Mouse (Mus musculus) c-Kit-positive CD71-positive TER-119-negative erythroid progenitor cells, embryonic 14.5 days (primary cell): ENCODE measurements around the gene Jaml.
"Not testable (repeated sequence)": the region's sequence is repeated elsewhere in the genome, so short reads cannot be mapped to it uniquely, and the experiment has no call there.

Experiments used
- DNase-seq: peaks from one replicate; pipeline ENCODE4 v3.0.0-alpha.2; 2013; ENCODE audit warnings: low read depth

Gene Jaml

DNA sequence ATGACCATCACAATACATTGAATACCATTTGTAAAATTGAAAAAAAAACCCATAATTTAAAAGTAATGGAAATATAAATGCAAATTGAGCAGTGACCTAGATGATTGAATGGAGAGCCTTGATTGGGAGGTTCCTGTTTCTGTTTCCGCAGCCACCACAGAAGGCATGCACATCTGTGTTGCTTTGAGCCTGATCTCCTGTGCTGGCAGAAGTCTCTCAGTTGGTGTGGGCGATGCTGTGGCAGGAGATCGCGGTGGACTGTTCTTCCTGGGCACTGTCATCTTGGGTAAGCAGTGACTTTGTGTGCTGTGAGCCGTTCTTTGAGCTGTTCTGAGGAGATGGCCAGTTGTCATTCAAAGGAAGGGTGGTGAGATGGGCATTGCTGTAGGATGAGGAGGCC lies at the start of gene Jaml:
TSS of gene Jaml (plus strand) at position 173 of the 400 bp plus-strand sequence.
- no peak for DNase-seq

DNA sequence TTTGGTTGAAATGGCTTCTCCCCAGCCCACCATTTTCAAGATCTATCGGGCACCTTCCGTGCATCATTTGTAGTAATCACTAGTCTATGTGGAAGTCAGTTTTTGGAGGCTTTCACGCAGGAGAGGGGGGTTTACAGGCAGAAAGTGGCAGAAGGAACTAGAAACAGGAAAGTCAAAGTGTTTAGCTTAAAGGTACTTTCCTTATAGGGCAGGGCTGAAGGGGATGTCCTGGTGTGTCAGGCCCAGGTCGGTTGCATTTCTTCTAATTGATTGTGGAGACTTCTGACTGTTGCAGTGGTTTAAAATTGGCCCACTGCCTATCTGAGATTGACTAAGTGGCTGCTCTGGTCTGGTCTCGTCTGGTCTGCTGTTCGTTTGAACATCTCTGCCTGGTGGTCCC lies 48.6 kb upstream of the Jaml start:
- no peak for DNase-seq

DNA sequence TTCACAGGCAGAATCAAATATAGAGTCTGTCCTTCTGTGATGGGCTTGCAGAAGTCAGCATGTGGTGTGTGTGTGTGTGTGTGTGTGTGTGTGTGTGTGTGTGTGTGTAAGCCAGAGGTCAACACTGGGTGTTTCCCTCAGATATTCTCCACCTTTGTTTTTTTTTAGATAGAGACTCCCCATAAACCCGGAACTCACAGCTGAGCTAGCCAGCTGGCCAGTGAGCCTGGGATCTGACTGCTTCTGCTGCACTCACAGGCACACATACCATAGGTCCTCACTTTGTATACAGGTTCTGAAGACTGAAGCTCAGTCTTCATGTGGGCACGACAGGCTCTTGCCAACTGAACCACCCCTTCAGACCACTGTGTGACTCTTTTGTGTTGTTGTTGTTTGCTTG lies 46.7 kb upstream of the Jaml start:
- no peak for DNase-seq

GRCm38 (mm10) chr9:45034526-45034925 lies 44.5 kb upstream of the Jaml start:
- DNase-seq = no peak

- not testable (repeated sequence) for DNase-seq
Measured at GRCm38 (mm10) chr9:45037803-45038202, 41.2 kb upstream of the Jaml start.

- no peak for DNase-seq
Measured at GRCm38 (mm10) chr9:45039499-45039898, 39.5 kb upstream of the Jaml start, which contains the start of gene Mpzl2. Gene Mpzl2 (plus strand): TSS chr9:45039799.

DNA sequence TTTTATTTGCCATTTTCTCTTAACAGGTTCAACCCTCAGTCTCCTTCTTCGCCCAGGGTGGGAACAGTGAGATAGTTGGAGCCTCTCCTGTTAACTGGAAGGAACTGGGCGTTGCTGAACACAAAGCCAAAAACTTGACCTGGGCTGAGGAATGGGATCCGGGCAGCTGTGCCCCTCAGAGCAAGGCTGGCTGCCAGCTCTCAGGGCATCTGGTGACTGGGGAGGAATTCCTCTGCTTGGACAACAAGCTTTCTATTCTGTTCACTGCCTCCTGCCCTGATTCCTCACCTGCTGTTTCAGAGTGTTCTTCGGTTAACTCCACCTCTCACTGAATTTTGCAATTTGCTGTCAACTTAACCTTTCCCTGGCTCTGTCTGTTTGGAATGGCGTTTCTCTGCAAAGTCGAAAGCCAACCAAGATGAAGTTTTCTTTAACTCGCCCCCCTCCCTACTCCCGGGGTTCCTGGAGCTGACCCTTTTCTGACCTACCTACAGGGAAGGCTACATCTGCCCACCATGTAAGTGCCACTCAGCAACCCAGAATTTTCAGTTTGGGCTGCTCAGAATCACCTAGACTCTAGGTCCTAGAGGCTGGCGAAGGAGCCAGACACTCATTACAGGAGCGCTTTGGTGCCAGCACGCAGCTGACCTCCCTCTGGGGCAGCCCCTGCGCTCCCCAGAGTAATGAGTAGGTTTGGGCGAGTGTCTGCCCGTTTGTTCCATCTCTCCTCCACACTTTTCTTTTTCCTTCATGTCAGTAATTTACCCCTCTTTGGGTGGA lies 38.7 kb upstream of the Jaml start:
- DNase-seq = no peak

- no peak for DNase-seq
Measured at GRCm38 (mm10) chr9:45041131-45041838, 37.7 kb upstream of the Jaml start.

DNA sequence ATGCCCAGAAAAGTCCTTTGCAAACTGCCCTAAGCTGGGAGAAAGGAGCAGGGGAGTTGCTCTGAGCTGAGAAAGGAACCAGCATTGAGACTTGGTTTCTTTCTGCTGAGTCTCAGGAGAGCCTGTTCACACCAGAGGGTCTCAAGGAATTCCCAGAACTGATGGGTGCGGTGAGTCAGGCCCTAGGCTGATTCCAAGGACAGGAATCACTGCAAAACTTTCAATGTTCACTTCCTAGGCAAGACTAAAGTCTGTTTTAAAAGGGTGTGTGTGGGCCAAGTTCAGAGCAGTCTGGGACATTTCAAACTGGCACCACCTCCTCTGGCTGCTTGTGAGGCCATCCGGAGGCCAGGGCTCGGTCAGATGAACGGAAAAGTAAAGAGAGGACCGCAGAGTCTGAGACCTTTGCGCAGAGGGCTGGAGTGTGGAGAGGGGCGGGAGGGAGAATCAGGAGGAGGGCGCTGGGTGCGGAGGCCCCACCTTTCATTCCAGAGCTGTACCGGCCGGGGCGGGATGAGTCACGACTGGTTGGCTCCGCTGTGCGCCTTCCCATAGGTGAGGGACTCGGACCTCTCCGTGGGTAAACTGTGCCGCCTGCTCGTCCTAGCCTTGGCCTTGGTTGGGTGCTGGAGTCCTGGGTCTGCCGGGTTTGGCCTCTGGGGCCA lies 36.8 kb upstream of the Jaml start:
- DNase-seq = no peak

DNA sequence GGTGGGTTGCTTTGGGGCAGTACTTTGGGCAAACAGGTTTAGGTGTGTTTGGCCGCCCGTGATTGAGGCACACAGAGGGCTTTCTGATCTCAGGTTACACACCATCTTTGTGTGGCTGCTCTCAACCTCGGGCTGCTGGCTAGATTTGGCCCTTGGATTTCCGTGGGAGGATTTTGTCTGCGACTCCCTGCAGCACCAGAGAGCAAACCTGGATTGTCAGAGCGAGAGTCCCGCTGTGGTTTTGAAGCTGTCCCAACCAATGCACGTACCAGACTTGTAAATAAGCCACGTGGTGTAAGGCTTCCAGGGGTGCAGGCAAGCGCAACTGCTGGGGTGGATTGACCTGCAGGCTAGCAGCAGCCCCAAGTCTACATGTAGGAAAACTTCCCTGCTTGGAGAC lies 36.0 kb upstream of the Jaml start:
- no peak for DNase-seq

DNA sequence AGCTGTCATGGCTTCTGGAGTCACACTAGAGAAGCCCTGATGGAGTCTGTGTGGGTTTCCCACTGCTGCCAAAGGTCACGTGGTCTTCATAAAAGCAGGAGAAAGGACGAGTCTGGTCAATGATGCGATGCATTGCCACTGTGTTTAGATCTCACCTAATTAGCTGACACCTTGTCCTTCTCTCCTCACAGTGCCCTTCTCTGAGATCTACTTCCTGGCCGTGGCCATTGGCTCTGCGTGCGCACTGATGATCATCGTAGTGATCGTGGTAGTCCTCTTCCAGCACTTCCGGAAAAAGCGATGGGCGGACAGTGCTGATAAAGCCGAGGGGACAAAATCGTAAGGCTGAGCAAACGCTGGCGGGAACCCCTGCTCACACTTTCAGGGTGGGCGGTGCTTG lies 32.0 kb upstream of the Jaml start:
- no peak for DNase-seq

DNA sequence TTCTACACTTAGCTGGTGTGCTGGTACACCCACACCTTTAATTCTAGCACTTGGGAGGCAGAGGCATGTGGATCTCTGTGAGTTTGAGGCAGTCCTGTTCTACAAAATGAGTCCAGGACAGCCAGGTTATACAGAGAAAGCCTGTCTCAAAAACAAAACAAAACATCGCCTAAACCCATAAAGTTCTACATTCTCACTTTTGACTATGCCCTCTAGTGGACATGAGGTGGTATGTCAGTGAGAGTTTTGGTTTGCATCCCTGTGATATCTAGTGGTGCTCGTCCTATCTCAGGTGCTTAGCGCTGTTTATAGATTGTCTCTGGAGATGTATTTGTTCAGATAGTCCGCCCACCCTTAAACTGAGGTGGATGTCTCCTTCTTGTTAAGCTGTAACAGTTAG lies 30.5 kb upstream of the Jaml start:
- peak; percentile 8 for DNase-seq

- DNase-seq = no peak
Measured at GRCm38 (mm10) chr9:45049731-45050130, 29.3 kb upstream of the Jaml start.

DNA sequence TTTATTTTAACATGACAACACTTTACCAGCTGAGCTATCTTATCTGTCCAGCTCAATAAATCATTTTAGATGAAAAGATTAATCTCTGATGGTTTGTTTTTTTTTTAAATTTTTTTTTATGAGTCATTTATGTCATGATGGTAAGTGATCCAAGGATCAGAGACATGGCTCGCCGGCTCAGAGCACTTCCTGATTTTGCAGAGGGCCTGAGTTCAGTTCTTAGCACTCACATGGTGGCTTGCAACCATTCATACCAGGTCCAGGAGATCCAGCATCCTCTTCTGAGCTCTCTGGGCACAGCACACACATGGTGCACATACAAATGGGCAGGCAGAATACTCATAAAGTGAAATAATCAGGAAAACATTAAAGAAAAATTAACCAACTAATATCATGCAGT lies 28.7 kb upstream of the Jaml start:
- no peak for DNase-seq

GRCm38 (mm10) chr9:45055082-45055713 lies 23.8 kb upstream of the Jaml start, which contains the start of gene Mpzl3:
Gene Mpzl3 (plus strand): TSS chr9:45055186.
- peak; percentile 19 for DNase-seq

DNA sequence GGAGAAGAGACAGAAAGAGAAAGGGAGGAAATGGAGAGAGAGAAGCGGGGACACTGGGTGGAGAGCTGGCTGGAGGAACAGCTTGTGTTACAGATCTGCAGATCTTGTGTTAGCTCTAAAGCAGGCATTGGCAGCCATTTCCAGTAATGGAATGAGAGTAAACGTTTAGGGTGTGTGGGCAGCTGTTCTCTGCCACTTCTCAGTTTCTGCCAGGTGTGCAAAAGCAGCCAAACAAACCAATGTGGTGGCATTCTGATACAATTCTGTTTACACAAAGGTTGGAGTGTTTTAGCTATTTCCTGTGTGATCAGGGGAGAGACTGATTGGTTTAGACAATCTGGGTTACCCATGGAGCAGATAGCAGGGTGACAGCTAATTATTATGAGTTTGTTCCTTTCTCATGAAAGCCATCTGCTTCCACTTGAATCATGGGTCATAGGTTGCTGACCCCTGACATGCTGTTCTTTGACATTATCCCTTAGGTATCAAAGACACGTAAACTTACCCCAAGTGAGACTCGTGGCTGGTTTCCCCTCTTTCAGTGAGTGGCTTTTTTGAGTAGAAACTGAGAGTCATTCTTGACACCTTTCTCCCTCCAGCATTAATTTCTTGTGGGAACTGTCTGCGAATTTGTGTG lies 20.6 kb upstream of the Jaml start:
- no peak for DNase-seq

DNA sequence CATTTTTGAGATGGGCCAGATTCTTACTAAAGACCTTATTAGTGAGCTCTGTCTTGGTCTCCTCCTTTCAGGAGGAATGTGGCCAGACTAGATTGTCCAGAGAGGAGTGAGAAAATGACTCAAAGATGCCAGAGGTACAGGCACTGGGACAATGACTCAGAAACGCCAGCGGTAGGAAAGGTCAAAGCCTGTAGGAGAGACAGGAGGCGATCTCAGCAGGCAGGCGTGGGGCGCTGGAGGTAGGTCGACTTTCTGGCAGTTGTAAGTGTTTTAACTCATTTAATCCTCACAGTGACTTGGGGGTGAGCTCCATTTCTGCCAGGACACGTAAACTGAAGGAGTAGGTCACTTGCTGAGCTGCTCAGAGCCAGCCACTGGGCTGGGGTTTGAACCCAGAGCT lies 18.8 kb upstream of the Jaml start:
- DNase-seq = no peak

DNA sequence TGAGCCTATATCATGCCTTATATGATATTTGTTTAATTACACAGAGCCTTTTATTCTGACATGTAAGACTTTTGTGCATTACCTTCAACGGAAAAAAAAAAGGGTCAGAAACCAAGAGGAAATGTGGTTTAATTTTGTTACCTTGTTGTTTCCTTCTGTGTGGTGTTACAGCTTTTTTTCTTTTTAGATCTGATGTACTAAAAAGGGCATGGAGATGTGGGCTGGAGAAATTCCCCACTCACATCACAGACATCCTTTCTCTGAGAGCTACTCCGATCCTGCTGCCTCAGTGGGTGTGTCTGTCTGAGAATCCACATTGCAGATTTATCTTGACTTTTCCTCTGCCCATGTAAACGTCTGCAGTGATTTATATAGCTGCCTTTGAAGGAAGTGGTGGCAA lies 16.3 kb upstream of the Jaml start:
- DNase-seq = no peak

- DNase-seq = no peak
Measured at GRCm38 (mm10) chr9:45064421-45064820, 14.6 kb upstream of the Jaml start.

GRCm38 (mm10) chr9:45066735-45067134 lies 12.2 kb upstream of the Jaml start:
- DNase-seq = no peak

DNA sequence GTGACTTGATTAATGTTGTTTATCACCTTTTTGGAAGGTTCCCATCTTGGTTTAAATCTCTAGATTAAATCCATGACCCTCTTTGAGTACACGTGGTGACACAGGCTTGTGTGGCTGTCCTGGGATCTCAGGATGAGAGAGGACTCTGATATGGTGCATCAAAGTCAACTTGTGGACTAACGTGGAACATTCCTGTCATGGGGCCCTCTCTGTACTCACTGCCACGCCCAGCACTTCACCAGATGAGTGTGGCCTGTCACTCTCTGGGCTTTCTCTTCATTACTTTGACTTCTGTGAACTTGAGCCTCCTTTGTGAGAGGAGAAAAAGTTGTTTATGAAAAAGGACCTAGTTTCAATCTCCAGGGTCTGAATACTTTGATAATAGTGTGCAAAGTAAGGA lies 7.2 kb upstream of the Jaml start:
- no peak for DNase-seq

DNA sequence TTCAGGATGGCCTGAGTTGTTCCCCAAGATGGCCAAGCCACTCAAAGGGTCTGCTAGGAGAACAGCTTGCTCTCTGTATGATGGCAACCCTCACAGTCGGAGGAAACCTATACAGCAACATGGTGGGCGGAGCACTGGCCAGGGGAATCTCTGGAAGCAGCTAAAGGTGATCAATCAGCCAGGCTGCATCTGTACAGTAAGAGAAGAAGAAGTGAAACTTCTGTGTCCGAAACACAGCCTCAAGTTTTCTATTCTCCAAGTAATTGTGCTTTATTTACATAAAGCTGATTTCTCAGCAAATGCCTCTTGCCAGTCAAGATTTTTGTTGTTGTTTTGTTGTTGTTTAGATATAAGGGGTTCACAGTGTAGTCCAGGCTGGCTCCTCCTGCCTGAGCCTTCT lies 1.1 kb upstream of the Jaml start:
- DNase-seq = no peak
